Mouse (Mus musculus) frontal cortex, postnatal 36 days (tissue): ENCODE results near the gene C1ra.
"Not testable (repeated sequence)": the region's sequence is repeated elsewhere in the genome, so short reads cannot be mapped to it uniquely, and the experiment has no call there.

Experiments used
- DNase-seq, 2 experiments: peaks; one replicate each; pipeline ENCODE4 v3.0.0; 2022; ENCODE audit warnings: low spot score in 2 of 2

Gene C1ra

GRCm38 (mm10) chr6:124485414-124486144, 26.6 kb upstream of the C1ra start:
- DNase-seq = no peak

GRCm38 (mm10) chr6:124487509-124487908, 24.7 kb upstream of the C1ra start:
- no peak for DNase-seq

- no peak for DNase-seq
Observed at GRCm38 (mm10) chr6:124488952-124489351, 23.3 kb upstream of the C1ra start.

GRCm38 (mm10) chr6:124491427-124491826, 20.8 kb upstream of the C1ra start:
- no peak for DNase-seq

- peak; percentile 70 to 83 for DNase-seq
Observed at GRCm38 (mm10) chr6:124492842-124493561, 19.2 kb upstream of the C1ra start, which contains the start of gene C1rl. Gene C1rl (plus strand): TSS chr6:124493113.

- no peak for DNase-seq
Observed at GRCm38 (mm10) chr6:124493886-124494285, 18.3 kb upstream of the C1ra start.

- no peak for DNase-seq
Observed at GRCm38 (mm10) chr6:124496054-124496453, 16.2 kb upstream of the C1ra start.

- no peak for DNase-seq
Observed at GRCm38 (mm10) chr6:124499914-124500566, 12.2 kb upstream of the C1ra start.

- no peak for DNase-seq
Observed at GRCm38 (mm10) chr6:124501473-124501872, 10.7 kb upstream of the C1ra start.

- no peak for DNase-seq
Observed at GRCm38 (mm10) chr6:124502021-124502420, 10.2 kb upstream of the C1ra start.

GRCm38 (mm10) chr6:124505028-124505427, 7.2 kb upstream of the C1ra start:
- DNase-seq = no peak

- no peak for DNase-seq
Observed at GRCm38 (mm10) chr6:124506991-124507390, 5.2 kb upstream of the C1ra start.

GRCm38 (mm10) chr6:124508292-124508691, 3.9 kb upstream of the C1ra start:
- DNase-seq = peak in 1 of 2 experiments; percentile 24

- not testable (repeated sequence) for DNase-seq
Observed at GRCm38 (mm10) chr6:124509192-124509591, 3.0 kb upstream of the C1ra start.

GRCm38 (mm10) chr6:124511936-124512335, 269 bp upstream of the C1ra start:
- DNase-seq = no peak

- DNase-seq = not testable (repeated sequence)
Observed at GRCm38 (mm10) chr6:124517733-124518132, 5.5 kb downstream of the C1ra start.

GRCm38 (mm10) chr6:124522082-124522481, 9.9 kb downstream of the C1ra start:
- DNase-seq = peak; percentile 55 to 58

GRCm38 (mm10) chr6:124527881-124528280, 15.7 kb downstream of the C1ra start:
- DNase-seq = no peak

GRCm38 (mm10) chr6:124531077-124531476, 18.9 kb downstream of the C1ra start:
- DNase-seq = no peak

GRCm38 (mm10) chr6:124536125-124536829, 24.1 kb downstream of the C1ra start:
- not testable (repeated sequence) for DNase-seq

- not testable (repeated sequence) for DNase-seq
Observed at GRCm38 (mm10) chr6:124541176-124541575, 29.0 kb downstream of the C1ra start.

GRCm38 (mm10) chr6:124542284-124542683, 30.1 kb downstream of the C1ra start, which contains the start of gene C1s1:
Gene C1s1 (minus strand): TSS chr6:124542359.
- peak; percentile 23 to 67 for DNase-seq
